Mouse (Mus musculus) left cerebral cortex, postnatal 10 days (tissue): ENCODE data around the gene Epop. TPM values are rescaled to one million over a fixed set of nuclear protein-coding genes. Genes with fewer than 3 reads are reported as not detected.
"Not testable (repeated sequence)": the region's sequence is repeated elsewhere in the genome, so short reads cannot be mapped to it uniquely, and the experiment has no call there.

ENCODE experiments used
- DNase-seq, 2 experiments: peaks; one replicate each; pipeline ENCODE4 v3.0.0; 2021 to 2022; ENCODE audit warnings: low spot score in 2 of 2, mixed read lengths in 1 of 2; ENCODE audit errors: extremely low spot score in 1 of 2
- intact Hi-C: fragments of 180-260 bp; cut with DNase I; formaldehyde crosslinking; loops from one replicate; pipeline ENCODE4 v1.15.1; 2025
- total RNA-seq, 2 experiments: library from RNA; stranded (reverse); gene quantifications; 2 replicates each; pipeline ENCODE4 v1.2.3; 2021

Gene Epop
- total RNA-seq, 2 experiments from 2014 or later = 15.0 to 18.4 TPM

DNA sequence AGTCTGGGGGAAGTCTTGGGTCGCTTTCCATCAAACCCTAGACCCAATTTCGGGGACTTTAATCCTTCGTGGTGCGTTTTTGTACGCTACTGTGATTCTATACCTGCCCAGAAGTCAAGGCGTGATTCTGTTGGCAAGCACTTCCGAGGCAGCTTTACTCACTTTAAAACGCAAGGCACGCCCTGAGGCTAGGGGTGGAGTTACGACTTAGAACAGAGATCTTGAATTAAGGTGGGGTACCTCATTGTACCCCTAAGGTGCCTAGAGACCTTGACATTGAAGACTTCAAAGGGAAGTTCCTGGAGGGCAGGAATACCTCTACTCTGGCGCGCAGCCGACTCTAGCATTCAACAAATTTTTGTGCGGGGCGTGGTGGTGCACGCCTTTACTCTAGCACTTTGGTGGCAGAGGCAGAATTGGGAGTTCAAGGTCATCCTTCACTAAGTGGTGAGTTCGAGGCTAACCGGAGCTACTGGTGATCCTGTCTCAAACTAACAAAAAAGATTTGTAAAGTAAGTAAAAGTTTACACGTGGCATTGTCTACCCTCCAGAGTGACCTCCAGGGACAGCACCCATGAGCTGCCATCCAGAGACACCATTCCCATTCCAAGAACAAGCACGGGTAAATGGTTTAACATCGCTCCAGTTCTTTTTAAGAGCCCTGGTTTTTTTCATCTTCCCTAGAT lies 32.8 kb upstream of the Epop start:
- intact Hi-C loops = loop anchor here (5.0 kb wide), 1 partner anchor 35 kb away; no protein-coding TSS in a partner anchor
- peak in 1 of 2 experiments; percentile 54 for DNase-seq

DNA sequence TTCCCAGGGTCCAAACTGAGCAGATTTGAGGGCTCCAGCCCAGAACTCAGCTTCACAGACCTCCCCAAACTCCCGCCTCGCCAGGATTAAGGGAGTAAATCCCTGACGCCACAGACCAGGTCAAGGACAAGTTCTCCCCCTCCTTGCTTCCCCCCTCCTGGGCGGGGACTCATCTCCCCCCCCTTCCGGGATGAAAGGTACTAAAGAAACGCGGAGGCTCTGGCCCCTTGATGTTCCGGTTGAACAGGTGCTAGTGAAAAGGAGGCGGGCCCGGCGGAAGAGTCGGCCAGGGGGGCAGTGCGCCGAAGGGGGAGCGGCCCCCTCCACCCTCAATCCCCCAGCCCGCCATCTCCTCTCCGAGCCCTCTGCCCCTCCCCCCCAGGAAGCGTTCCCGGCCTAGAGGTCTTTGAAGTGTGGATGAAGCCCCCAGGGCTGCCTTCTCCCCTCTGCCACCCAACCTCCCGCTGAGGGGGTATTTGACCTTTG lies 32.2 kb upstream of the Epop start:
- peak in 1 of 2 experiments; percentile 60 for DNase-seq
- intact Hi-C loops = loop anchor here (5.0 kb wide), 1 partner anchor 36 kb away; no protein-coding TSS in a partner anchor

DNA sequence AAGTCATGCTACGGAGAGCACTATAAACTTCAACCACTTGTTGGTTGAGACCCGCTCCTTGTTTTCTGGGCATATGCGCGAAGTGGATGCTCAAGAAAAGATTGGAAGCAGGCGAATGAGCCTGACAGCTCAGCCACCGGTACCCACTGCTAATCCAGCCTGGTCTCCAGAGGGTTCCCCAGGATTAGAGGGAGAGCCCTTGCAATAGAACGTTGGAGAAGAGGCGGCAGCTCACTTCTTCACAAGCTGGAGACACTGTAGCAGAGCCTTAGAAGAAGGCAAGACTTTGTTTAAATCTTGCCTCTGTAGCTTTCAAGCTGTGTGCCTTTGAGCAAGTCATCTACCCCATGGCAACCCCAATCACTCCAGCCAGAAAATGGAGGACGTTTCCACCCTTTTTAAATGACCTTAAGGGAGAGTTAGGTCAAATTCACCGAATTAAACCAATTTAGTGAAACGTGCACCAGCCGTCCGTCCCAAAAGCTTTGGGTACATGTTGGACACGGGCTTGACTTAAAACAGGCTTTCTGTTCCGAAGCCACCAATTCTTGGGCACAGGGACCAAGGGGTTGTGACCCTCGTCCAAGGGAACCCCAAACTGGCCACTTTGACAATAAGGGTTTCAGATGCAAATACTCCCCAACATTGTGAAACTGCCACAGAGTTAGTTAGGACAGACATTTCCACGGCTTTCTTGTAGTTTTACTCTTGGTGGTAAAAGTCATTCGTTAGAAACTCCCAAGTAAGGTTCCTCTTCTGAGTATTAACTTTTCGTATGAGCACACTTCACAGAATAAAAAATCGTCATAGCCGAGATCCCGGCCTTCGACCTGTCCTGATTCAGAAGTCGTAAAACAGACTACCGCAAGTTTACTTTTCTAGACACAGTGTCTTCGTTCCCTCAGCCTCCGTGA lies 31.5 kb upstream of the Epop start:
- no peak for DNase-seq
- intact Hi-C loops = loop anchor here (5.0 kb wide), 1 partner anchor 36 kb away; no protein-coding TSS in a partner anchor

DNA sequence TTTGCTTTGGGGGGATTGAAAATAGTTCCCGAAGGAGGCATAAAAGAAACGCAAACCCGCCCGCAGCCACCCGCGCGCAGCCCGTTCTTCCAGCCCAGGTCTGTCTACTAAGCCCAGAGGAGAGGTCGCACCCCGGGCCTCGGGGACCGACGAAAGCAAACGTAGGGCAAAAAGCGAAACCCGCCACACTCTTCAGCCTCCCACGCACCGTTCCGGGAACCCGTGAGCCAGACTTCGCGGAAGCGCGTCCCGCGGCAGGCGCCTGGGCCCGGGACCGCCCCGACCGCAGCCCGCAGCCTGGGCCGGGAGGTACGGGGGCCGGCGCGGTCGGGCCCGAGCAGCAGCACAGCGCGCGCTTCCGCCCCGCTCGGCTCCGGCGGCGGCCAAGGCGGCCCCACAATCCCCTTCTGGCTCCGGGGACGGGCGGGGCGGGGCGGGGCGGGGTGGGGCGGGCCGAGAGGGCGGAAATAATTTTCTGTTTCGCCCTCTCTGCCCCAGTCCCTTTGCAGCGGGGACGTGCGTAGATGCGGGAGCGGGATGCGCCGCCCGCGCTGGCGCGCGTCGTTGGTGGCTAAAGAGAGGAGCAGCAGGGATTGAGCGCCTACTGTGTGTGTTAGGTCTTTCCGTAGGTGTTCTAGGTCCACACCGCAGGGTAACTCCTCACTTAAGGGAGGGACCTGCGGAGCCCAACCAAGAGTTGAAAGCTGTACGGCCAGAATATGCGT lies 30.6 kb upstream of the Epop start:
- DNase-seq = peak; percentile 43 to 87
- intact Hi-C loops = loop anchor here (5.0 kb wide), 1 partner anchor 37 kb away; no protein-coding TSS in a partner anchor

DNA sequence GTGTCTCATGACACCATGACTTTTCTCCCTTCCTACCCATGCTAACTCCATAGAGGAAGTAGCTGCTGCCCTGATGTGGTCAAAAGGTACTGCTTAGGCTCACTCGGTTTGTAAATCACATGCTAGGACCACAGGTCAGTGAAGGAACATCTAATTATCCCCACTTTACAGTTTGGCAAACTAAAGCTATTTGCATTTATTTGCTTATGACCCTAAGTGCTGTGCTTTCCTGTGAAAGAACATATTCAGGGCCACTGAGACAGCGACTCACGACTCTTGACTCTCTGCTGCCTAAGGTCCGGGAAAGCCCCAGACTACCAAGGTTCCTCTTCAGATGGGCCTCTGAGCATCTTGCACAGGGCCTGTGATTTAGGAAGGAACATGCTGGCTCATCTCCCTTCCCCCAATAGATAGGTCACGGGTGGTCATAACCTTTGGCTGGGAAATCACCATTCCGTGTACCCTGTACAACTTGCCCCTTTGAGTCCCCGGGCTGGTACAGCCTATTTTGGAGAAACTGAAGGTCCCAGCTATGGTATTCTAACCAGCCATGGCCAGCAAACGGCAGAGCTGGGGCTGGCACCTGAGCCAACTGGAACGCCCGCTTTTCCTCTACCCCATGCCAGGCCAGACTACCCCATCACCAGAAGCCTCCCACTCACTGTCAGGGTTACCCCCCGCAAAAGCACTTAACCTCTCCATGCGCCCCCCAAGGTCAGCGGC lies 29.9 kb upstream of the Epop start:
- no peak for DNase-seq
- intact Hi-C loops = no loop called here

DNA sequence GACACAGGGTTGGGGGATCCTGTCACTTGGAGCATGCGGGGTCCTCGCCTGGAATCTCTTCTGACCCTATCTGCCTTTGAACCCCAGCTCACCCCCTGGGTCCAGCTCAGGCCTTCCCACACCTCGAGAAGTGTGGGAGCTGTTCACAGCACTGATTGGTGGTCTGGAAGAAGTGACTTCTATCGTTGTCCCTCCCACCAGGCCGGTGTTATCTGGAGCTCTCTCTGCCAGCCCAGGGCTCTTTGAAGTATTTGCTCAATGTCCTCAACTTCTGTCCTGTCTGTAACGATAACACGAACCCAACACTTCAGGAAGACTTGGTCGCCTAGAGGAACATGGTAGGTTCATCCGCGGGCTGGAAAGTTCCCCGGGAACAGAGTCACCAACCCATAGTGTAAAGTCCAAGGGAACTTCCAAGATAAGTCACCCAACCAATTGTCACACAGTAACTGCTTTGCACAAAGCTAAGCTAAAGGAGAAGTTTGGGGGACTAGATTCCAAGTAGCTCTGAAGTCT lies 29.3 kb upstream of the Epop start:
- intact Hi-C loops = no loop called here
- no peak for DNase-seq

DNA sequence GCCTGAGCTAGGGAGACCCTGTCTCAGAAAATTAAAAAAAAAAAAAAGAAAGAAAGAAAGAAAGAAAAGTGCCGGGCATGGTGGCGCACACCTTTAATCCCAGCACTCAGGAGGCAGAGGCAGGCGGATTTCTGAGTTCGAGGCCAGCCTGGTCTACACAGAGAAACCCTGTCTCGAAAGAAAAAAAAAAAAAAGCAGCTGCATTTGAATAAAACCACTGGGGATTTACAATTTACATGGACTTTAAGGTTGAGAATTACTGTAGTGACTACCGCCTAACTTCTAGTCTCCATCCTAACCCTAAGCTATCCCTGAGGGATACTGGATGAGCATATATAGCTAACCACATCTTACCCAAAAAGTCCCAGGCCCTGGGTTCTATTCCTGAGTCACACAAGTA lies 28.5 kb upstream of the Epop start:
- intact Hi-C loops = not testable (repeated sequence)

DNA sequence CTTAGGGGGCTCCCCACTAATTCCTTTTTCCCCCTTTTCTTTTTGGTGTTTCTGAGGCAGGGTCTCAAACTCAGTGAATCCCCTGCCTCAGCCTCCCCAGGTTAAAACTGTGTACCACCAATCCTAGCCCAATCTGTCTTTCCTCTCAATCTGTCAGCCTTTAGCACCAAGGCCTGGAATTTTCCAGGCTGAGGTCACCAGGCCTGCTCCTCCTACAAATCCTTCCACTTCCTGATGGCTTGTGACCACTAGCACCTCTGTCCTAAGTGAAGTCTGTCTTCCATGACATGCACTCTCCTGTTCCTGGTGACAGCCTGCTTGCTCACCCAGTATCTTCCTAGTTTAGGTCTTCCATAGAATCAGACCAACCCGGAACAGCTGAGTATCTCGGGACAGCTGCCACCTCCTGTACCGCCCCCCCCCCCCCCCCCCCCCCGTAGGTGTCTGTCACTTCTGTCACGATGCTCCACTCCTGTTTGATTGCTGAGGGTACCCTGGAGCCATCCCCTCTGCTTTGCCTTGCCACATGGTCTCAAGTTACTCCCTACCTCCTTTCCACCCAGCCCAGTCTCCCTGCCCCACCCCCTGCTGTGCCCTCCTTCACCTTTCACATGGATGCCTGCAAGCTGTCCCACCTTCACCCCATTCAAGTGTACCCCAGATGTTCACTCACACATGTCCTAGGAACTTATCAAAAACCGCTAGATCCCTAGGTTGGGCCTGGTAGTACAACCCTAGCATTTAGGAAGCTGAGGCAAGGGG lies 27.9 kb upstream of the Epop start:
- no peak for DNase-seq
- intact Hi-C loops = no loop called here

More for the DNA sequence above, 28.5 kb upstream of the Epop start:
- not testable (repeated sequence) for DNase-seq

DNA sequence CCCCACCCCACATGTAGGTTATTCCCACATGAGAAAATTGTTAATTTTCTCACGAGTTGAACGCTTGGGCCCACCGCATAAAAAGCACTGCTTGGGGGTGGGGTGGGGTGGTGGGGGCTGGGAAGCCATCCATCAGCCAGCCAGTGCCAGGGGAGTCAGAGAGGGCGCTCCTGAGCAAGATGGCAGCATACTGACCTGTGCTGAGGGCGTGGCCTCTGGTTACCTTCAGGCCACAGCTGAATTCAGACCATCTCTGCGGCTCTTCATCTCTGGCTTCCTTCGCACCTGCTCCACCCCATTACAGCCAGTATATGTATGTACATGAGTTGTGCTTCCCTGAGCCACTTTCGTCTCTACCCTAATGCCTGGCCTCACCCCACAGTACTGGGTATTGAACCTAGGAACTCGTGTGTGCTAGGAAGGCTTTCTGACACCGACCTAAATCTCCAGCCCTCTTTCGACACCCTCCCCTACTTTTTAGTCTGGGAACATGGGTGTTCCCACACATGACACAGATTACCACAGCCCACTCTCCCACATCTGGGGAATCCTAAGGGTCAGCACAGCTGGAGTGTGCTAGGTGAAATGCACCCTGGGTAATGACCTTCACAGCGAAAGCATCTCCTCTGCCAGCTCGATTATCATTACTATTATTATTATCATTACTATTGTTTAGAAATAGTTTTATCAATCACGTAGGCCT lies 26.9 kb upstream of the Epop start:
- intact Hi-C loops = no loop called here

DNA sequence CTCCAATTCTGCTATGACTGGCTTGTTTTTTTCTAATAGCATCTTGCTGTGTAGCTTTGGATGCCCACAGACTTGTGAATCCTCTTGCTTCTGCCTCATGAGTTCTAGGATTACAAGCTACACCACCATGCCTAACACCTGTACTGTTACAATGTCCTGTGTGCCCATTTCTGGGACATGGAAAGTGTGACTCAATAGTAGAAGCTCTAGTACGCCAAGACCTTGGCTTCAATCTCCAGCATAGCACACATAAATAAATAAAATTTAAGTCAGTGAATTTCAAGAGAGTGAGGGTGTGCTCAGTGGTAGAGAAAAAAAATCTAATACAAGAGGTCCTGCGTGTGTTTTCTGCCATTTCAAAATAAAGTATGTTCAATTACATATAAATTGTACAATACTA lies 24.7 kb upstream of the Epop start:
- intact Hi-C loops = no loop called here
- no peak for DNase-seq

More for the DNA sequence above, 26.9 kb upstream of the Epop start:
- no peak for DNase-seq

DNA sequence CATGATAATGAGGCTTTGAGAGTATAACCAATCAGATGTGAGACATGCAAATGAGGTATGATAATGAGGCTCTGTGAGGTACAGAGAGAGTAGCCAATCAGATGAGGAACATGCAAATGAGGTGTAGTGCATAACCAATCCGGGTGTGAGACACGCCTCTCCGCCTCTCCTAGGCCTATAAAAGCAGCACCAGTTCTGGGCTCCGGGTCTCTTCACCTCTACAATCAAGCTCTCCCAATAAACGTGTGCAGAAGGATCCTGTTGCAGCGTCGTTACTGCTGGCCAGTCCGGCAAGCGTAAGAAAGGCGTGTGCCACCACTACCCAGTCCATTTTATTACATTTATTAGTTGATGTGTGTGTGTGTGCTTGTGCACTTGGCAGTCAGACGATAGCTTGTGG lies 23.9 kb upstream of the Epop start:
- DNase-seq, intact Hi-C loops: not testable (repeated sequence)

DNA sequence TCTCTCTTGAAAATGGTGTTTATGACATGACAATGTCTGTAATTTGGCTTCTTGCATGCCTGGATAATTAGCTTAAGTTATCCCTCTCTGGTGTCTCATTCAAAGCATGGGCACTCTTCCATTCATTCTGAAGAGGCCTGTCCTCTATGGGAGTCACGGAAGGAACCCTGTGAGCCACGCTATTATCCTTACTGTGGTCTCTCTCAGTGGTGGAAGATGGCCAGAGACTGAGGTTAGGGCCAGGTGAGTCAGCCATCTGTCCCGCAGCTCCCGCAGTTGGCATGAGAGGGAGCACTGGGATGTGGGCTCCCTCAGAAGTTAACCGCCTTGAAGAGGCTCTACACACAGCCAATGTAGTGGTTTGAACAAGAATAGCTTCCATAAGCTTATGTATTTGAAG lies 20.8 kb upstream of the Epop start:
- intact Hi-C loops = no loop called here
- no peak for DNase-seq

DNA sequence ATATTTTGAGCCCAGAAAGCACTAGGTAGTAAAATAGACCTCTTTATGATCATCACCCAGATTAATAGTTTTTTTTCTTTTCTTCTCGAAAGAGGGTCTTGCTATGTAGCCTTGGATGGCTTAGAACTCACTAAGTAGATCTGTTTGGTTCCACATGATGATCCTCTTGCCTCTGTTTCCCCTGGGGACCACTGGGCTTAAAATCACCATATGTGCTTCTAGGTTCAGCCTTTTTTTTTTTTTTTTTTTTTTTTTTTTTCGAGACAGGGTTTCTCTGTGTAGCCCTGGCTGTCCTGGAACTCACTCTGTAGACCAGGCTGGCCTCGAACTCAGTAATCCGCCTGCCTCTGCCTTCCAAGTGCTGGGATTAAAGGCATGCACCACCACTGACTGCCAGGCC lies 19.0 kb upstream of the Epop start:
- intact Hi-C loops = loop anchor here (5.0 kb wide), 1 partner anchor 44 kb away; no protein-coding TSS in a partner anchor

DNA sequence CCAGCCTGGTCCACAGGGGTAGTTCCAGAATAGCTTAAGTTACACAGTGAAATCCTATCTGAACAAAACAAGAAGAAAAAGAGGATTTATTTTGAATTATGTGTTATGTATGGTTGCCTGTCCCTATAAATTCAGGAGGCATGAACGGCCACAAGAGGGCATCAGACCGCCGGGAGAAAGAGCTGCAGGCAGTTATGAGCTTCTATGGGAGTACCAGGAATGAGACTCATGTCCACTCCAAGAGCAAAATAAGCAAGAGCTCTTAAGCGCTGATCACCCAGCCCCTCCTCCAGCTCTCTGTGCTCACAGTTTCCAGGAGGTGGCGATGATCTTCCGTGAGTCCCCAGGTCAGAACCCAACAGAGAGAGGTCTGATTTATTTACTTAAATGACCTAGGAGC lies 15.3 kb upstream of the Epop start:
- intact Hi-C loops = loop anchor here (5.0 kb wide), 1 partner anchor 47 kb away; no protein-coding TSS in a partner anchor

More for the DNA sequence above, 19.0 kb upstream of the Epop start:
- not testable (repeated sequence) for DNase-seq

DNA sequence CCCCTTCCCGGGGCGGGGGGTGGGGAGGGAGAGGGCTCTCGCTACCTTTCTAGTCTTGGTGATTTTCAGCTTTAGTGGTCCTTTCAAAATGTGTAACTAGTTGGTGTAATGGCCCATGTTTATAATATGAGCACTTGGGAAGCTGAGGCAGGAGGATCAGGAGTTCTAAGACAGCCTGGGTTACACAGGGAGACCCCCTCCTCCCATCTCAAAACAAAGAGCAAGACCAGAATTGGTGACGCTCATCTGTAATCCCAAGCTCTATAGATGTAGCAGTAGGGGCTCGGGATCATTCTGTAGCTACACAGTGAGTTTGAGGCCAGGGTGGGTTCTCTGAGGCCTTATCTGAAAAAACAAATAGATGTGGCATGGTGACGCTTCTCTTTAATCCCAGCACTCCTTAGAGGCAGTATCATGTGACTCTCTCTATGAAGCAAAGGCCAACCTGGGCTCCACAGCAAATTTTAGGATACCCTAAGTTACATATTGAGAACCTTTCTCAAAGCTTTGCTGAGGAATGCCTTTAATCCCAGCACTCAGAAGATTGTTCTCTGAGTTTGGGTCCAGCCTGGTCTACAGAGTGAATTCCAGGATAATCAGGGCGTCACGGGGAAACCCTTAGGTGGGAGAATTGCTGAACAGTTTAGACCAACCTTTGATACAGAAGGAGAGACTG lies 14.0 kb upstream of the Epop start:
- no peak for DNase-seq
- intact Hi-C loops = no loop called here

More for the DNA sequence above, 15.3 kb upstream of the Epop start:
- peak in 1 of 2 experiments; percentile 73 for DNase-seq

DNA sequence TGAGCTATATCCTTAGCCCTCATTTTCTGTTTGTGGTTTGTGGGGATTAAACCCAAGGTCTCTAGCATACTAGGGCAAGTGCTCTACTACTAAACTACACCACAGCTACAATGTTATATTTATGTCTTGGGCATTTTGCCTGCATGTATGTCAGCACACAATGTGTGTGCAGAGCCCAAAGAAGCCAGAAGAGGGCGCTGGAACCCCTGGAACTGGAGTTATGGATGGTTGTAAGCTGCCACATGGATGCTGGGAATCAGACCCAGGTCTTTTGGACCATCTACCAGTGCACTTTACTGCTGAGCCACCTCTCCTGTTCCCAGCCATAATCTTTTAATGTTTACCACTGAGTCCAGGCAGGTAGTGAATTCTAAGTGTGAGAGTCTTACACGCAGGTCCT lies 13.2 kb upstream of the Epop start:
- intact Hi-C loops = no loop called here
- DNase-seq = no peak
